Mouse (Mus musculus) adrenal gland, postnatal 36 days (tissue): Measurements from ENCODE around the gene Trim41. TPM values are rescaled to one million over a fixed set of nuclear protein-coding genes. Genes with fewer than 3 reads are reported as not detected.
"Not testable (repeated sequence)": the region's sequence is repeated elsewhere in the genome, so short reads cannot be mapped to it uniquely, and the experiment has no call there.

Experiments
- DNase-seq, 2 experiments: peaks; one replicate each; pipeline ENCODE4 v3.0.0; 2021; ENCODE audit warnings: mixed read lengths in 1 of 2
- total RNA-seq, 2 experiments: library from RNA; stranded (reverse); gene quantifications; 2 replicates each; pipeline ENCODE4 v1.2.3; 2021

Trim41 gene
- total RNA-seq, 2 experiments from 2014 or later = 32.9 to 45.2 TPM

- peak in 1 of 2 experiments; percentile 44 for DNase-seq
These were observed 21.1 kb upstream of the Trim41 start for GRCm38 (mm10) chr11:48838181-48838797.

- peak; percentile 88 to 90 for DNase-seq
These were observed 20.4 kb upstream of the Trim41 start for GRCm38 (mm10) chr11:48837310-48838180.

GRCm38 (mm10) chr11:48836990-48837309 lies 19.8 kb upstream of the Trim41 start:
- no peak for DNase-seq

- DNase-seq = no peak
These were observed 18.8 kb upstream of the Trim41 start for GRCm38 (mm10) chr11:48835923-48836322.

GRCm38 (mm10) chr11:48833731-48834639 lies 16.8 kb upstream of the Trim41 start:
- peak; percentile 91 for DNase-seq

- no peak for DNase-seq
These were observed 16.1 kb upstream of the Trim41 start for GRCm38 (mm10) chr11:48833078-48833730.

- DNase-seq = no peak
These were observed 14.1 kb upstream of the Trim41 start for GRCm38 (mm10) chr11:48831273-48831672.

GRCm38 (mm10) chr11:48830279-48830678 lies 13.1 kb upstream of the Trim41 start:
- no peak for DNase-seq

GRCm38 (mm10) chr11:48827926-48828325 lies 10.8 kb upstream of the Trim41 start:
- DNase-seq = no peak

GRCm38 (mm10) chr11:48826752-48827096 lies 9.6 kb upstream of the Trim41 start:
- DNase-seq = no peak

- peak; percentile 39 to 40 for DNase-seq
These were observed 9.0 kb upstream of the Trim41 start, which contains the start of the genes Trim7 and Gm12184 for GRCm38 (mm10) chr11:48825979-48826751. Gene Trim7, plus strand, starts transcription at chr11:48826140. Gene Gm12184, minus strand, starts transcription at chr11:48826655.

- no peak for DNase-seq
These were observed 7.2 kb upstream of the Trim41 start for GRCm38 (mm10) chr11:48824311-48824830.

- peak; percentile 67 to 69 for DNase-seq
These were observed 6.4 kb upstream of the Trim41 start for GRCm38 (mm10) chr11:48823536-48823972.

GRCm38 (mm10) chr11:48822768-48823512 lies 5.8 kb upstream of the Trim41 start:
- DNase-seq = no peak

GRCm38 (mm10) chr11:48821299-48821698 lies 4.1 kb upstream of the Trim41 start:
- DNase-seq = not testable (repeated sequence)

- DNase-seq = no peak
These were observed 3.1 kb upstream of the Trim41 start for GRCm38 (mm10) chr11:48820308-48820674.

- DNase-seq = no peak
These were observed 2.6 kb upstream of the Trim41 start for GRCm38 (mm10) chr11:48819614-48820307.

- DNase-seq = peak; percentile 85
These were observed 1.2 kb upstream of the Trim41 start for GRCm38 (mm10) chr11:48818346-48818745.

- DNase-seq = no peak
These were observed 641 bp upstream of the Trim41 start for GRCm38 (mm10) chr11:48817794-48818193.
